In the genomic region with DNA sequence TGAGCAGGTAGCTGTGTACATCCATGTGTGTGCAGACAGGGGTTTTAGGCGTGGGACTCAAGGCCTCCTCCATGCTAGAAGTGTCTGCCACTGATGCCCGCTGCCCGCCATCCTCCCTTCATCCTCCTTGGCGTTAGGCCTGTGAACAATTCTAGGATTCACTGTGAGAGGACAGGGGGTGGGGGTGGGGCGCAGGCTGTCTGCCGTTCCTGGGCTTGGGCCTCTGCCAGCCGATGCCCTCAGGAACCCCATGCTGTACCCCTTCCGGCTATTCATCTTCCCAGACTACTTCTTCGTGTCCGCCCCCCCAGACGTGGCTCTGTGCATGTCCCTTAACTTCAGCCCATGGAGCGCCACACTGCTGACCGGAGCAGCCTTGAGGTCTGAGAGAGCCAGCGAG, we compare ENCODE assay signal across 17 mouse cellular contexts. TPM values are rescaled to one million over a fixed set of nuclear protein-coding genes. Genes with fewer than 3 reads are reported as not detected.
DNase-seq lines count a peak whose midpoint lies in the region; ATAC-seq and TF ChIP-seq lines count a peak whose summit lies in the region.
"Had no signal": no experiment of that assay in that cellular context is flagged by ENCODE, and none has a peak within 500 bp of the region (broad histone marks: within the 10 kb centered on the region; RNA-seq: fewer than 3 reads in every experiment).

No protein-coding gene starts in this region.

- peak overlapping the region; percentile 66 for H3K27ac ChIP-seq in hindbrain, embryonic 10.5 days
- no peak overlapping the region for H3K27ac ChIP-seq in hindbrain, embryonic 14.5 days
- no peak overlapping the region for H3K27ac ChIP-seq in testis, adult 2 months (ENCODE audit: control insufficient read depth, insufficient read depth, low read depth, low read length)
- H3K27ac ChIP-seq in limb, embryonic 10.5 days, result no peak overlapping the region
- H3K27ac ChIP-seq: heart, embryonic 13.5 days; liver, embryonic 14.5 days had no signal

- DNase-seq in hindbrain, embryonic 10.5 days (ENCODE audit: low spot score), result no peak
- DNase-seq in hindbrain, embryonic 14.5 days (ENCODE audit: low spot score), result no peak
- DNase-seq in testis, postnatal 10 days (ENCODE audit: low spot score), result no peak
- peak; percentile 32 for DNase-seq in limb, embryonic 10.5 days (ENCODE audit: low spot score)
- no peak for DNase-seq in embryo, embryonic 10 days (ENCODE audit: low spot score)
- DNase-seq in adrenal gland, adult (ENCODE audit: inconsistent age in 2 of 2, low spot score in 1 of 2), result no peak
- no peak for DNase-seq in T-cell, adult 2 months (ENCODE audit: low spot score)
- DNase-seq: adrenal gland, adult 8-10 months; B cell, adult 2 months; cerebellum, adult 2 months; heart, postnatal 4 days; kidney, adult 2 months; layer of hippocampus, postnatal 36 days; right cerebral cortex, postnatal 14 days had no signal

- WGBS in hindbrain, embryonic 10.5 days, result 59% methylated on average over 14 of the region's 14 CpGs
- WGBS in hindbrain, embryonic 14.5 days, result 33% methylated on average over 14 of the region's 14 CpGs
- 63% methylated on average over 14 of the region's 14 CpGs for WGBS in limb, embryonic 10.5 days

- ATAC-seq in hindbrain, embryonic 14.5 days (ENCODE audit: low FRiP score), result no peak

- H3K4me2 ChIP-seq in hindbrain, embryonic 14.5 days (replicated peaks), result no peak overlapping the region
- H3K4me2 ChIP-seq: heart, embryonic 13.5 days had no signal

- no peak for TF ChIP-seq CTCF in testis, adult 2 months (IDR thresholded peaks at IDR 0.05; ENCODE audit: control insufficient read depth, insufficient read depth, insufficient replicate concordance, low read depth, low read length)

- no peak overlapping the region for H3K9ac ChIP-seq in hindbrain, embryonic 14.5 days
- H3K9ac ChIP-seq: heart, embryonic 13.5 days; liver, embryonic 14.5 days had no signal

- no peaks in the 10 kb centered on the region for H3K36me3 ChIP-seq in hindbrain, embryonic 10.5 days
- H3K36me3 ChIP-seq in hindbrain, embryonic 14.5 days (replicated peaks; ENCODE audit: control insufficient read depth, insufficient read depth), result no peaks in the 10 kb centered on the region
- no peaks in the 10 kb centered on the region for H3K36me3 ChIP-seq in testis, adult 2 months (ENCODE audit: control insufficient read depth, insufficient read depth, low read length)
- H3K36me3 ChIP-seq in limb, embryonic 10.5 days, result no peaks in the 10 kb centered on the region
- H3K36me3 ChIP-seq: heart, embryonic 13.5 days had no signal

- H3K9me3 ChIP-seq in hindbrain, embryonic 10.5 days, result peaks cover 10% of the 10 kb centered on the region; the same call in 1 of the 2 replicates
- H3K9me3 ChIP-seq in hindbrain, embryonic 14.5 days (ENCODE audit: control insufficient read depth, low read length), result no peaks in the 10 kb centered on the region
- H3K9me3 ChIP-seq in limb, embryonic 10.5 days (replicated peaks), result no peaks in the 10 kb centered on the region
- H3K9me3 ChIP-seq: heart, embryonic 13.5 days had no signal

- H3K4me3 ChIP-seq in hindbrain, embryonic 10.5 days, result no peak overlapping the region
- no peak overlapping the region for H3K4me3 ChIP-seq in hindbrain, embryonic 14.5 days (replicated peaks; ENCODE audit: low read length)
- peak overlapping the region; percentile 72 for H3K4me3 ChIP-seq in testis, adult 2 months (ENCODE audit: control insufficient read depth, low read depth, low read length)
- no peak overlapping the region for H3K4me3 ChIP-seq in limb, embryonic 10.5 days
- H3K4me3 ChIP-seq: heart, embryonic 13.5 days had no signal

- H3K27me3 ChIP-seq in hindbrain, embryonic 10.5 days (ENCODE audit: insufficient read depth, poor library complexity, severe bottlenecking), result peaks cover 24% of the 10 kb centered on the region; the same call in 1 of the 2 replicates
- no peaks in the 10 kb centered on the region for H3K27me3 ChIP-seq in hindbrain, embryonic 14.5 days (ENCODE audit: control insufficient read depth, insufficient read depth, low read length)
- H3K27me3 ChIP-seq in testis, adult 2 months (ENCODE audit: control insufficient read depth, insufficient read depth, low read length), result no peaks in the 10 kb centered on the region; the same call in 1 of the 2 replicates
- peaks cover 7% of the 10 kb centered on the region; the same call in 1 of the 2 replicates for H3K27me3 ChIP-seq in limb, embryonic 10.5 days (ENCODE audit: low read depth, poor library complexity, severe bottlenecking)

- TF ChIP-seq POLR2A in testis, adult 2 months (IDR thresholded peaks at IDR 0.05; ENCODE audit: control insufficient read depth, low read depth, low read length), result no peak

- peaks cover 64% of the 10 kb centered on the region for H3K4me1 ChIP-seq in hindbrain, embryonic 10.5 days (replicated peaks)
- H3K4me1 ChIP-seq in hindbrain, embryonic 14.5 days (replicated peaks; ENCODE audit: control insufficient read depth, insufficient read depth, low read length), result peaks cover 36% of the 10 kb centered on the region
- H3K4me1 ChIP-seq in testis, adult 2 months (ENCODE audit: control insufficient read depth, insufficient read depth, low read length), result peaks cover 6% of the 10 kb centered on the region; the same call in 1 of the 2 replicates
- H3K4me1 ChIP-seq in limb, embryonic 10.5 days, result peaks cover 44% of the 10 kb centered on the region

RNA-seq across cellular contexts. Expression of a gene that starts 50.3 kb away (rescaled TPM):
- polyA plus RNA-seq in hindbrain, embryonic 10.5 days (2016; fragmentation: Nextera tagmentation; extraction: Ambion mirVana), result 1.4 and 6.0 TPM in 2 replicates
- 35.5 and 38.0 TPM in 2 replicates for polyA plus RNA-seq in hindbrain, embryonic 14.5 days (2014; fragmentation: Nextera tagmentation; extraction: Ambion mirVana)
- polyA plus RNA-seq in testis, adult 2 months (2012; rRNA removed), result 6.9 and 7.8 TPM in 2 replicates
- 0.09 and 0.16 TPM in 2 replicates for polyA plus RNA-seq in limb, embryonic 10.5 days (2016; fragmentation: Nextera tagmentation; extraction: Ambion mirVana)
